Mouse (Mus musculus): ENCODE measurements at regions not wholly inside any gene's neighbourhood (a gene's known extent, or its start where the extent isn't known, plus 50 kb on each side); places are given as distances from the start of the nearest gene placed in this dataset.

GRCm38 (mm10) chr2:178596312-178597083 is 166.2 kb downstream of the Cdh26 start:
- DNase-seq (ENCODE audit: low read depth, low spot score): no peak

- DNase-seq (ENCODE audit: low read depth, low spot score): no peak
Observed at GRCm38 (mm10) chr2:178597084-178597470, 166.7 kb downstream of the Cdh26 start.

GRCm38 (mm10) chr2:178598371-178598770 is 168.0 kb downstream of the Cdh26 start:
- no peak for DNase-seq (ENCODE audit: low read depth, low spot score)

- DNase-seq (ENCODE audit: low read depth, low spot score): no peak
Observed at GRCm38 (mm10) chr2:178598836-178599235, 168.5 kb downstream of the Cdh26 start.

GRCm38 (mm10) chr2:178603443-178603842 is 173.1 kb downstream of the Cdh26 start:
- DNase-seq (ENCODE audit: low read depth, low spot score): no peak

- DNase-seq (ENCODE audit: low read depth, low spot score): no peak
Observed at GRCm38 (mm10) chr2:178606733-178607132, 176.4 kb downstream of the Cdh26 start.

GRCm38 (mm10) chr2:178610211-178610975 is 180.1 kb downstream of the Cdh26 start:
- DNase-seq (ENCODE audit: low read depth, low spot score): no peak

GRCm38 (mm10) chr2:178614761-178615160 is 184.4 kb downstream of the Cdh26 start:
- DNase-seq (ENCODE audit: low read depth, low spot score): no peak

- DNase-seq (ENCODE audit: low read depth, low spot score): no peak
Observed at GRCm38 (mm10) chr2:178622801-178623200, 192.5 kb downstream of the Cdh26 start.

GRCm38 (mm10) chr2:178624475-178624874 is 194.1 kb downstream of the Cdh26 start:
- DNase-seq (ENCODE audit: low read depth, low spot score): no peak

GRCm38 (mm10) chr2:178624907-178625306 is 194.6 kb downstream of the Cdh26 start:
- DNase-seq (ENCODE audit: low read depth, low spot score): no peak

- DNase-seq (ENCODE audit: low read depth, low spot score): peak; percentile 14
Observed at GRCm38 (mm10) chr2:178629756-178630155, 199.4 kb downstream of the Cdh26 start.

GRCm38 (mm10) chr2:178630511-178630910 is 200.2 kb downstream of the Cdh26 start:
- DNase-seq (ENCODE audit: low read depth, low spot score): no peak

- DNase-seq (ENCODE audit: low read depth, low spot score): no peak
Observed at GRCm38 (mm10) chr2:178631336-178631735, 201.0 kb downstream of the Cdh26 start.

- DNase-seq (ENCODE audit: low read depth, low spot score): no peak
Observed at GRCm38 (mm10) chr2:178631966-178632365, 201.6 kb downstream of the Cdh26 start.

GRCm38 (mm10) chr2:178632831-178633585 is 202.7 kb downstream of the Cdh26 start:
- no peak for DNase-seq (ENCODE audit: low read depth, low spot score)

- DNase-seq (ENCODE audit: low read depth, low spot score): no peak
Observed at GRCm38 (mm10) chr2:178634116-178634515, 203.8 kb downstream of the Cdh26 start.

- DNase-seq (ENCODE audit: low read depth, low spot score): no peak
Observed at GRCm38 (mm10) chr2:178635685-178636084, 205.4 kb downstream of the Cdh26 start.

GRCm38 (mm10) chr2:178636901-178637300 is 206.6 kb downstream of the Cdh26 start:
- no peak for DNase-seq (ENCODE audit: low read depth, low spot score)

GRCm38 (mm10) chr2:178642137-178643052 is 212.1 kb downstream of the Cdh26 start:
- no peak for DNase-seq (ENCODE audit: low read depth, low spot score)

GRCm38 (mm10) chr2:178643053-178643402 is 212.7 kb downstream of the Cdh26 start:
- no peak for DNase-seq (ENCODE audit: low read depth, low spot score)

Measured in CD4-positive, CD25-positive, alpha-beta regulatory T cell, adult 2 months (primary cell).